Mouse (Mus musculus) embryonic fibroblast, embryonic 13.5 days (primary cell): ENCODE measurements around the gene Nf1. TPM values are rescaled to one million over a fixed set of nuclear protein-coding genes. Genes with fewer than 3 reads are reported as not detected.

ENCODE experiments used
- H3K27ac ChIP-seq: 2 replicates; pipeline ENCODE4 v1.5.1; 2012; ENCODE audit warnings: low read length, control low read depth, inconsistent platforms; ENCODE audit not compliant: insufficient read depth
- H3K4me1 ChIP-seq: 2 replicates; pipeline ENCODE4 v1.6.1; 2011; ENCODE audit warnings: low read length; ENCODE audit not compliant: control insufficient read depth, insufficient read depth
- H3K4me3 ChIP-seq: 2 replicates; pipeline ENCODE4 v1.5.1; 2011; ENCODE audit warnings: mild to moderate bottlenecking, control low read depth, low read length; ENCODE audit not compliant: insufficient read depth
- CTCF ChIP-seq: IDR thresholded peaks from 2 replicates; pipeline ENCODE4 v1.5.1; 2011; ENCODE audit warnings: mild to moderate bottlenecking, control low read depth, low read length, moderate library complexity, borderline replicate concordance; ENCODE audit not compliant: insufficient read depth
- POLR2A ChIP-seq: IDR thresholded peaks from 2 replicates; pipeline ENCODE4 v1.6.1; 2011; ENCODE audit warnings: low read depth, mild to moderate bottlenecking, control low read depth, low read length, moderate library complexity
- polyA plus RNA-seq: library from polyadenylated mRNA; stranded (reverse); fragments of >200 nt; gene quantifications from 2 replicates; pipeline ENCODE4 v1.2.4, GENCODE M21; 2011; ENCODE audit warnings: low read depth; ENCODE audit not compliant: missing spikeins, insufficient read length

Gene Nf1
- polyA plus RNA-seq, 1 experiment: 65.2 TPM

GRCm38 (mm10) chr11:79611011-79611666 lies 271.6 kb downstream of the Nf1 start:
- TF ChIP-seq POLR2A (no peak), CTCF (no peak)
- peaks cover 7% of the 10 kb centered on the region; the same call in 1 of the 2 replicates for H3K4me1 ChIP-seq
- no peak overlapping the region for H3K4me3 ChIP-seq
- H3K27ac ChIP-seq: peak overlapping the region; percentile 36; the same call in 1 of the 2 replicates

DNA sequence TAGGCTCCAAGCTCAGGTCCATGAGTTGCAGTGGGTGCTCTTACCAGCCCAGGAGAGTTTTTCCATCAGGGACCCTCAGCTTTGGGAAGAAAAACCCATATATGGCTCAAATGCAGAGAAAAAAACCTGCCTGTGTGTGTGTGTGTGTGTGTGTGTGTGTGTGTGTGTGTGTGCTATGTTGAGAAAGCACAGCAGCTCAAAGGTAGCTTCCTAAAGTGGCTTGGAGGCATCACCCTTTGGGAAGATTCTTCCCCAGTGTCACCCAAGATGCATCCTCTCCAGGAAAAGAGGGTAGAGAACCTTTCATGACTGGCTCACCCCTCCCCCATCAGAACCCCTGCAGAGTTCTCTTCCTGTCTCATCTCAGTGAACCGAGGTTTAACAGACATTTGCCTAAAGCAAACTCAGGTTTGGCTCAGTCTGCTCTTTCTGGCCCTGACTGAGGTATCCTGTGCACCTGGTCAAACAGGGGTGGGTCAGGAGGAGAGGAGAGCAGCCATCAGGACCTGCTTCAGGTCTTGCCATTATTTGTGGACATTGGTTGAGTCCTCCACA lies 272.6 kb downstream of the Nf1 start:
- TF ChIP-seq CTCF: no peak
- TF ChIP-seq POLR2A: no peak
- H3K4me1 ChIP-seq: peaks cover 7% of the 10 kb centered on the region; the same call in 1 of the 2 replicates
- H3K27ac ChIP-seq: no peak overlapping the region
- H3K4me3 ChIP-seq: no peak overlapping the region

GRCm38 (mm10) chr11:79613084-79613483 lies 273.6 kb downstream of the Nf1 start:
- no peak overlapping the region for H3K4me3 ChIP-seq
- TF ChIP-seq POLR2A: no peak
- TF ChIP-seq CTCF: no peak
- H3K27ac ChIP-seq: no peak overlapping the region
- peaks cover 7% of the 10 kb centered on the region; the same call in 1 of the 2 replicates for H3K4me1 ChIP-seq

GRCm38 (mm10) chr11:79613711-79614110 lies 274.2 kb downstream of the Nf1 start:
- TF ChIP-seq POLR2A (no peak), CTCF (no peak)
- no peak overlapping the region for H3K4me3 ChIP-seq
- H3K4me1 ChIP-seq: peaks cover 7% of the 10 kb centered on the region; the same call in 1 of the 2 replicates

DNA sequence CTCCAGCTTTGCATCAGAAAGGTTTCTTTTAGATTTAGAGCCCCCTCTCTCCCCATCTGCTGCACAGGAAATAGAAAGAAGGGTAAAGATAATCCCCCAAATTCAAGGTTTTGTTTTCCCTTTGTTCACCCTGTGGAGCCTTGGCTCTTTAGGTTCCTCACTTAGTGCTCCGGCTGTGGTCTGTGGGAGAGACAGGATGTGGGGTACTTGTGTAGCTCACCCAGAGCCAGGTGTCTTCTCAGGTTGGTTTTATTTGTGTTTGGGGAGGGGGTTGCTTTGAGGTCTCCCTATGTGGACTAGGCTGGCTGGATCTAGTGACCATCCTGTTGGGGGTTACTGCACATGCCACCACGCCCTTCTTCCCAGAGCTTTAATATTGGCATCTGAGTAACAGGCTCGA lies 275.4 kb downstream of the Nf1 start:
- H3K4me3 ChIP-seq: no peak overlapping the region
- TF ChIP-seq CTCF: no peak
- no peak for TF ChIP-seq POLR2A
- H3K4me1 ChIP-seq: peaks cover 7% of the 10 kb centered on the region; the same call in 1 of the 2 replicates
- H3K27ac ChIP-seq: no peak overlapping the region

More at GRCm38 (mm10) chr11:79613711-79614110, 274.2 kb downstream of the Nf1 start:
- no peak overlapping the region for H3K27ac ChIP-seq

- TF ChIP-seq POLR2A (no peak), CTCF (no peak)
- Histone ChIP-seq H3K4me3 (no peak overlapping the region), H3K4me1 (no peaks in the 10 kb centered on the region; the same call in 1 of the 2 replicates), H3K27ac (no peak overlapping the region)
Observed at GRCm38 (mm10) chr11:79615871-79616270, 276.4 kb downstream of the Nf1 start.

GRCm38 (mm10) chr11:79617991-79618390 lies 278.5 kb downstream of the Nf1 start:
- no peak overlapping the region for H3K4me3 ChIP-seq
- no peak overlapping the region for H3K27ac ChIP-seq

DNA sequence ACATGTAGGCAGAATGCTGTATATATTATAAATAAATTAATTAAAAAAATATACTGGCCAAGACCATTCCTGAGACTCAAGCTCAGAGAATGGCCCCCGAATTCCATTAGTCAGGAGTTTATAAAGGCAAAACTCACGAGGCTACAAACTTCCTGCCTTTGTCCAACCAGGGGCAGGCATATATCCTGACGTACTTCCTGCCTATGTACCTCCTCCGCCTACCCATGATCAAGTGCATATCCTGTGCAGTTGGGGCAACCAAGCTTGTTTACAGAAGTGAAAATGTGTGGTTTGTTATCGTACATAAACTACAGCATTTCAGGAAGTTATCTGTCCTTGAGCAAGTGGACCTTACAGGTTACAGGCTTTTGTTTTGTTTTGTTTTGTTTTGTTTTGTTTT lies 283.5 kb downstream of the Nf1 start:
- TF ChIP-seq CTCF (no peak), POLR2A (no peak)
- H3K4me3 ChIP-seq: no peak overlapping the region
- H3K4me1 ChIP-seq: no peaks in the 10 kb centered on the region
- H3K27ac ChIP-seq: no peak overlapping the region

More at GRCm38 (mm10) chr11:79617991-79618390, 278.5 kb downstream of the Nf1 start:
- TF ChIP-seq CTCF (no peak), POLR2A (no peak)
- H3K4me1 ChIP-seq: no peaks in the 10 kb centered on the region

DNA sequence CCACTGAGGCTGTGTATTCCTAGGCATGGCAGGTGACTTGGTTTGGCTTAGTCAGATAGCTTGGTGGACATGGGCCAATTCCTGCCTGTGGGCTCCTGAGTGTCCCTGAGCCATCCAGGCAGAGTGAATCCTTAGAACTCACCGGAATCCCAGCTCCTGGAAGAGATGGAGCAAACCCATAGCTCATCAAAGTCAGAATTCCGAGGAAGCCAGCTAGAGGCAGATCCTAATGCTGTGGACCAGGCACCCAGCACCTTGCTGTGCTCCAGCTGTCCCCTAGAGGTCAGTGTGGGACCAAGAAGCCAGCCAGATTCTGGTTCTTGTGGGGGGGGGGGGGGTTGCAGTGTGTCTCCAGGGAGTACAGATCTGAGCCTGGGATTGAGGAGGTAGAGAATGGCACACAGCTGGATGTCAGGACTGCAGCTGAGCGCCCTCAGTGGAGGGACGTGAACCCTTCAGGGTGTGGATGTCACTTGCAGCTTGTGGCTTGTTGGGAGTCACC lies 285.4 kb downstream of the Nf1 start:
- Histone ChIP-seq H3K4me1 (no peaks in the 10 kb centered on the region), H3K27ac (no peak overlapping the region), H3K4me3 (no peak overlapping the region)
- TF ChIP-seq CTCF (peak; percentile 86), POLR2A (no peak)

DNA sequence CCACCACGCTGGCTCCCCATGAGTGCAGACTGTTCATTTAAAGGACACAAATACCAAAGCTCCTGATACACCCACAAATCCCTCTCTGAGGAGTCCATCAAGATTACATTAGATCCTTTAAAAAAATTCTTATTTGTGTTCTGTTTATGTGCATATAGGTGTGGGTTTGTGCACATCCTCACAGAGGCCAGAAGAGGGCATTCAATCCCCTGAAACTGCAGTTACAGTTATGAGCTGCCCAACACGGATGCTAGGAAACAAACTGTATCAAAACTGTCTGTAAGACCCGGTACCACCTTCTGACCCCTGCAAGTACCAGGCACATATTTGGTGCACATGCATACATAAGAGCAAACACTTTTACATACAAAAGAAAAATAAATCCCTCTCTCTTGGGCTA lies 289.2 kb downstream of the Nf1 start:
- no peak for TF ChIP-seq CTCF
- TF ChIP-seq POLR2A: no peak
- H3K4me1 ChIP-seq: no peaks in the 10 kb centered on the region
- no peak overlapping the region for H3K27ac ChIP-seq
- no peak overlapping the region for H3K4me3 ChIP-seq
